Mouse (Mus musculus): ENCODE data around the gene Rfx7. TPM values are rescaled to one million over a fixed set of nuclear protein-coding genes. Genes with fewer than 3 reads are reported as not detected.

Gene Rfx7
- polyA plus RNA-seq, 1 experiment from 2014 or later, result 25.0 TPM

GRCm38 (mm10) chr9:72643651-72644417 lies 111.8 kb downstream of the Rfx7 start:
- WGBS, result 84% methylated on average over 6 of the region's 6 CpGs
- H3K9me3 ChIP-seq, result no peaks in the 10 kb centered on the region
- H3K4me1 ChIP-seq, result peaks cover 35% of the 10 kb centered on the region
- no peak for ATAC-seq (ENCODE audit: low FRiP score, low read depth)
- no peaks in the 10 kb centered on the region for H3K36me3 ChIP-seq
- H3K9ac ChIP-seq (replicated peaks), result no peak overlapping the region
- H3K4me2 ChIP-seq (replicated peaks), result no peak overlapping the region
- H3K4me3 ChIP-seq, result no peak overlapping the region
- no peaks in the 10 kb centered on the region for H3K27me3 ChIP-seq
- H3K27ac ChIP-seq (replicated peaks), result peak overlapping the region; percentile 44

DNA sequence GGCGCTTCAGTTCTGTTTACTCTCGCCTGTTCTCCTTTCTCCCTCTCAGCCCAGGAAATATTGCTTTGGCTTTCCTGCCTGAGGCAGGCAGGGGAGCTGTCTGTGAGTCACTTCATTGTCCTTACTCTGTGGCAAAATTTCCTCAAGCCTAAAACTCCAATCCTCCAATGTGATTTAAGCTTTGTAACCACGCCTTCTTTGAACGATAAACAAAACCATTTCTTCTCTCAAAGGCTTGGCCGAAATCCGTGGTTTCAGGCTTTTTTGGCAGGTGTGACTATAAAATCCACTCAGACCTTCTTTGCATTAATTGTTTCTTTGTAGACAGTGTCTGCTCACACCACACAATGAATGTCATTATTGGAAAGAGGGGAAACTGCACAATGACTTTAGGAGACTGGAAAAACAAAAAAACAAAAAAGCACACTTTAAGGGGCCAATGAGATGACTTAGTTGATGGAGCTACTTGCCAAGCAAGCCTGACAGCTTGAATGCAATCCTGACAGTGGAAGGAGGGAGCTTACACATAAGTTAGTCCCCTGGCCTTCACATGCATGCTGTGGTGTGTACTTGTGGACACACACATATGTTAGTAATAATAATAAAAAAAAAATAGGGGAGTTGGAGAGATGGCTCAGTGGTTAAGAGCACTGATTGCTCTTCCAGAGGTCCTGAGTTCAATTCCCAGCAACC lies 112.5 kb downstream of the Rfx7 start:
- Histone ChIP-seq H3K36me3 (no peaks in the 10 kb centered on the region), H3K4me1 (peaks cover 29% of the 10 kb centered on the region), H3K4me3 (no peak overlapping the region), H3K4me2 (replicated peaks) (no peak overlapping the region), H3K9ac (replicated peaks) (no peak overlapping the region), H3K27ac (replicated peaks) (peak overlapping the region; percentile 44), H3K9me3 (no peaks in the 10 kb centered on the region), H3K27me3 (no peaks in the 10 kb centered on the region)
- 43% methylated on average over 6 of the region's 6 CpGs for WGBS
- no peak for ATAC-seq (ENCODE audit: low FRiP score, low read depth)

GRCm38 (mm10) chr9:72649781-72650180 lies 117.7 kb downstream of the Rfx7 start:
- Histone ChIP-seq H3K27ac (replicated peaks) (no peak overlapping the region), H3K4me1 (peaks cover 12% of the 10 kb centered on the region), H3K4me3 (no peak overlapping the region), H3K4me2 (replicated peaks) (no peak overlapping the region), H3K27me3 (no peaks in the 10 kb centered on the region), H3K9me3 (no peaks in the 10 kb centered on the region), H3K9ac (replicated peaks) (no peak overlapping the region), H3K36me3 (no peaks in the 10 kb centered on the region)
- 75% methylated on average over 2 of the region's 2 CpGs for WGBS
- no peak for ATAC-seq (ENCODE audit: low FRiP score, low read depth)

DNA sequence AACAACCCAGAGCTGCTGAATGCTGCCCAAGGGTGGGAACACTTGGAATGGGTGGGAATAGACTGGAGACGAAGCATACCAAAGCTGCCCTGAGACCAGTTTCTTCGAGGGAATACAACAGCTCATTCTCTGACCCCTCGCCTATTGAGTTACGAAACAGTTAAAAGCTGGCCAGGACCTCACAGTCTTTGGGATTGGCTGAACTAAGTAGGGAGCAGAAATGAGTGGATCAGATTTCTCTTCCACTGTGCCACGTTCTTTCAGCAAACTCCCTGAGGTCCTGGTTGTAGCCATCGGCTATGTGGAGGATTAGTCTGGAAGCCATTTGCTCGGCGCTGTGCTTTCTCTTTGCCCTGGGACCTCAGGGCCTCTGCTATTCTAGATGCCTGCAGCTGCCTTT lies 120.9 kb downstream of the Rfx7 start:
- H3K9me3 ChIP-seq, result no peaks in the 10 kb centered on the region
- H3K9ac ChIP-seq (replicated peaks), result no peak overlapping the region
- H3K27ac ChIP-seq (replicated peaks), result peak overlapping the region; percentile 56; the same call in 1 of the 2 replicates
- H3K27me3 ChIP-seq, result no peaks in the 10 kb centered on the region
- ATAC-seq (ENCODE audit: low FRiP score, low read depth), result peak; percentile 72
- no peak overlapping the region for H3K4me2 ChIP-seq (replicated peaks)
- no peaks in the 10 kb centered on the region for H3K36me3 ChIP-seq
- H3K4me1 ChIP-seq, result peaks cover 21% of the 10 kb centered on the region
- 19% methylated on average over 8 of the region's 8 CpGs for WGBS
- no peak overlapping the region for H3K4me3 ChIP-seq

DNA sequence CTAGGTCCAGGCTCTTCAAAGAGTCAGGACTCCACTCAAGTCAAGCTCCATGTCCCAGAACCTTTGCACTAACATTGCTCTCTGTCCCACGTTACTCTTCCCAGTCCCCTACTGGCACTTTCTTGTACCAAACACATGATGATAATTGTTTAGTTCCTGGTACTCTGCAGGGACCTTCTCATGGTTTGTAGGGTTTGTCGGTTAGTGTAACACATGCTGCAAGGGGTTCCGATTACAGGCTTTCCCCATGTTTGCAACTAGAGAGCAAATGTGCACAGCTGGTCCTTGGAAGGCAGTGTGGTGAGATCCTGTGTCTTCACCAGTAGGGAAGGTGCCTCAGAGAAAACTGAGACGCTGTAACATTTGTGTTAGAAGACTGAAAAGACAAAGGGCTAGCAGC lies 121.5 kb downstream of the Rfx7 start:
- H3K36me3 ChIP-seq, result no peaks in the 10 kb centered on the region
- no peaks in the 10 kb centered on the region for H3K9me3 ChIP-seq
- no peak overlapping the region for H3K4me3 ChIP-seq
- ATAC-seq (ENCODE audit: low FRiP score, low read depth), result no peak
- H3K4me2 ChIP-seq (replicated peaks), result no peak overlapping the region
- H3K9ac ChIP-seq (replicated peaks), result no peak overlapping the region
- no peaks in the 10 kb centered on the region for H3K27me3 ChIP-seq
- H3K27ac ChIP-seq (replicated peaks), result peak overlapping the region; percentile 56; the same call in 1 of the 2 replicates
- H3K4me1 ChIP-seq, result peaks cover 21% of the 10 kb centered on the region
- WGBS, result 60% methylated on average over 4 of the region's 4 CpGs

DNA sequence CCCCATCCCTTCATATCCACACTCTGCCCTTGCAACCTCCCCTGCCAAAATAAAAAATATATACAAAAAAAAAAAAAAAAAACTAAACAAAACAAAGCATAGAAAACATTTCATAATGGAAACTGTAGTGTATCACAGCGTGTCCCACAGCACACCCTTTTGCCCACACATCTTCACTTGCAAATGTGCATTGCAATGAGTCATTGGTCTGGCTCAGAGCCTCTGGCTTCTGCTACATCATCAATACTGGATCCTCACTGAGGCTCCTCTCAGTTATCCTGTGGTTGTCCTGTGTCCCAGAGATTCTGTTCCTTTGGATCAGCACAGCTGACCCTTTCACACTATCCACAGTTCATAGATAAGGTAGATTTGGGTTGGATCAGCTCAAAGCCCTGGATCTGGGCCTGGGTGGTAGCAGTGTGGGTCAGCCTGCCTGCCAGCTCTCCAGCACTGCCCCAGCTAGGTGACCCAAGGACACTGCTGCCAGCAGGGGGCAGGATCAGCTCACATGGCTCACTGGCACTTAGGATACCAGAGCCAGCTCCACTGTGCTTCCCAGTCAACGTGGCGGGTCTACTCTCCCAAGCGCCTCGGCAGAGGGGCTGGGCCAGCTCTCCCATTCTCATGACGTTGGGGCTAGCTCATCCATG lies 122.7 kb downstream of the Rfx7 start:
- Histone ChIP-seq H3K27me3 (no peaks in the 10 kb centered on the region), H3K9me3 (no peaks in the 10 kb centered on the region), H3K4me3 (no peak overlapping the region), H3K36me3 (no peaks in the 10 kb centered on the region), H3K27ac (replicated peaks) (no peak overlapping the region), H3K9ac (replicated peaks) (no peak overlapping the region), H3K4me1 (peaks cover 21% of the 10 kb centered on the region), H3K4me2 (replicated peaks) (no peak overlapping the region)
- ATAC-seq (ENCODE audit: low FRiP score, low read depth), result peak; percentile 68
- WGBS, result 54% methylated on average over 6 of the region's 6 CpGs

- Histone ChIP-seq H3K4me3 (no peak overlapping the region), H3K4me1 (peaks cover 21% of the 10 kb centered on the region)
Measured at GRCm38 (mm10) chr9:72655602-72656001, 123.6 kb downstream of the Rfx7 start.

GRCm38 (mm10) chr9:72656491-72656890 lies 124.5 kb downstream of the Rfx7 start:
- WGBS, result 19% methylated on average over 4 of the region's 4 CpGs
- Histone ChIP-seq H3K27me3 (no peaks in the 10 kb centered on the region), H3K27ac (replicated peaks) (no peak overlapping the region), H3K36me3 (no peaks in the 10 kb centered on the region), H3K4me3 (no peak overlapping the region), H3K9me3 (no peaks in the 10 kb centered on the region), H3K4me2 (replicated peaks) (no peak overlapping the region), H3K9ac (replicated peaks) (no peak overlapping the region), H3K4me1 (peaks cover 25% of the 10 kb centered on the region)
- ATAC-seq (ENCODE audit: low FRiP score, low read depth), result no peak

More at GRCm38 (mm10) chr9:72655602-72656001, 123.6 kb downstream of the Rfx7 start:
- H3K27ac ChIP-seq (replicated peaks), result no peak overlapping the region
- no peak overlapping the region for H3K4me2 ChIP-seq (replicated peaks)
- no peak for ATAC-seq (ENCODE audit: low FRiP score, low read depth)
- H3K36me3 ChIP-seq, result no peaks in the 10 kb centered on the region
- no peaks in the 10 kb centered on the region for H3K27me3 ChIP-seq
- WGBS, result 71% methylated on average over 5 of the region's 5 CpGs
- H3K9ac ChIP-seq (replicated peaks), result no peak overlapping the region
- no peaks in the 10 kb centered on the region for H3K9me3 ChIP-seq

- peaks cover 26% of the 10 kb centered on the region for H3K4me1 ChIP-seq
- no peak for ATAC-seq (ENCODE audit: low FRiP score, low read depth)
- 14% methylated on average over 3 of the region's 3 CpGs for WGBS
Measured at GRCm38 (mm10) chr9:72656940-72657339, 124.9 kb downstream of the Rfx7 start.

DNA sequence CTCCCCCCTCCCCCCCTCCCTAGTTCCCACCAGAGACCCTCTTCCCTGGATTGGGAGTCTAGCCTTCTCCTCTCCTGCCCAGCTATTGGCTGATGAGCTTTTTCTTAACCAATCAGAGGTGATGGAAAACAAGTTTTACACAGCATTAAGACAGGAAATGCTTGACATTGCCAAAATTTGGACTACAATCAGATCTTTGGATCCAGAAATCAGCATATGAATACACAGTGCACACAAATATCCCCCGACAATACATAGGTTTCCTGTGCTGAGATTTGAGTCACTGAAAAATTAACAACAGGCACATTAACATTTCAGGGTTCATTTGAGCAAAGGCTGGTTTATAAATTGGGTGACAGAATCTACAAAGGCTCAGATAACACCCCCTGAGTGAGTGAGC lies 125.7 kb downstream of the Rfx7 start:
- no peak overlapping the region for H3K4me3 ChIP-seq
- H3K36me3 ChIP-seq, result no peaks in the 10 kb centered on the region
- H3K9ac ChIP-seq (replicated peaks), result no peak overlapping the region
- no peak overlapping the region for H3K27ac ChIP-seq (replicated peaks)
- H3K27me3 ChIP-seq, result no peaks in the 10 kb centered on the region
- no peak for ATAC-seq (ENCODE audit: low FRiP score, low read depth)
- no peaks in the 10 kb centered on the region for H3K9me3 ChIP-seq
- peaks cover 24% of the 10 kb centered on the region for H3K4me1 ChIP-seq
- 71% methylated on average over 1 of the region's 1 CpGs for WGBS
- no peak overlapping the region for H3K4me2 ChIP-seq (replicated peaks)

More at GRCm38 (mm10) chr9:72656940-72657339, 124.9 kb downstream of the Rfx7 start:
- no peaks in the 10 kb centered on the region for H3K27me3 ChIP-seq
- no peak overlapping the region for H3K27ac ChIP-seq (replicated peaks)
- H3K4me2 ChIP-seq (replicated peaks), result no peak overlapping the region
- no peaks in the 10 kb centered on the region for H3K9me3 ChIP-seq
- no peak overlapping the region for H3K9ac ChIP-seq (replicated peaks)
- no peak overlapping the region for H3K4me3 ChIP-seq
- H3K36me3 ChIP-seq, result no peaks in the 10 kb centered on the region

- H3K9me3 ChIP-seq, result no peaks in the 10 kb centered on the region
- no peak overlapping the region for H3K4me3 ChIP-seq
- no peak overlapping the region for H3K27ac ChIP-seq (replicated peaks)
- H3K27me3 ChIP-seq, result no peaks in the 10 kb centered on the region
- peaks cover 26% of the 10 kb centered on the region for H3K4me1 ChIP-seq
- H3K36me3 ChIP-seq, result peaks cover 12% of the 10 kb centered on the region; the same call in 1 of the 2 replicates
- no peak overlapping the region for H3K4me2 ChIP-seq (replicated peaks)
- no peak overlapping the region for H3K9ac ChIP-seq (replicated peaks)
- ATAC-seq (ENCODE audit: low FRiP score, low read depth), result no peak
- 71% methylated on average over 4 of the region's 4 CpGs for WGBS
Measured at GRCm38 (mm10) chr9:72660139-72660538, 128.1 kb downstream of the Rfx7 start.

GRCm38 (mm10) chr9:72660911-72661310 lies 128.9 kb downstream of the Rfx7 start:
- Histone ChIP-seq H3K9ac (replicated peaks) (no peak overlapping the region), H3K36me3 (peaks cover 17% of the 10 kb centered on the region), H3K4me1 (peaks cover 33% of the 10 kb centered on the region), H3K4me2 (replicated peaks) (peak overlapping the region; percentile 95; the same call in 1 of the 2 replicates), H3K27me3 (no peaks in the 10 kb centered on the region), H3K4me3 (no peak overlapping the region), H3K27ac (replicated peaks) (peak overlapping the region; percentile 99), H3K9me3 (no peaks in the 10 kb centered on the region)
- ATAC-seq (ENCODE audit: low FRiP score, low read depth), result no peak
- WGBS, result 31% methylated on average over 1 of the region's 1 CpGs

Measured in midbrain, embryonic 12.5 days (tissue).